Mouse (Mus musculus): Measurements from ENCODE around the gene Kdf1. TPM values are rescaled to one million over a fixed set of nuclear protein-coding genes. Genes with fewer than 3 reads are reported as not detected.

The Kdf1 gene
- polyA plus RNA-seq, 1 experiment from 2014 or later = 0.20 TPM

DNA sequence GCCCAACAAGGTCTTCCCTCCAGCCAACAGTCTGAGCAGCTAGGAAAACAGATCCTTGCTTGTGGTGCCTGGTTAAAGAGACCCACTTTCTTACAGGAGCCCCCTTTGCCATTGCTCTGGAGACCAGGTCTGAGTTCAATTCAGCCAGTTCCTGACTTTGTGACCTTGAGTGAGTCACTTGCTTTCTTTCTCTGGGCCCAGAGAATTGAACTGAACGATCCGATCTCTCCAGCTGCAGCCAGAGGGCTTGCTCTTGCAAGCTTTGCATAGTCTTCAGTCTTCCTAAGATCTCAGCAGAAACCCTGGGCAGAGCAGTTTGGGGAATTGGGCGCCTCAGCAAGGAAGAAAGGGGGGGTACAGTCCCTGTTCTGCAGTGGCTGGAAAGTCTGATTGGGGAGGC, 36.3 kb upstream of the Kdf1 start:
- Histone ChIP-seq H3K27me3 (ENCODE audit: control insufficient read depth, insufficient read depth, low read length) (peaks cover 14% of the 10 kb centered on the region), H3K4me2 (ENCODE audit: low read depth, low read length) (no peak overlapping the region), H3K9me3 (ENCODE audit: control insufficient read depth, low read length) (no peaks in the 10 kb centered on the region), H3K4me1 (ENCODE audit: control insufficient read depth, insufficient read depth, low read length) (no peaks in the 10 kb centered on the region), H3K9ac (replicated peaks; ENCODE audit: low read depth, low read length) (no peak overlapping the region), H3K27ac (ENCODE audit: low read depth, low read length) (no peak overlapping the region), H3K4me3 (ENCODE audit: low read depth, low read length) (no peak overlapping the region), H3K36me3 (ENCODE audit: control insufficient read depth, insufficient read depth, low read length) (no peaks in the 10 kb centered on the region)
- ATAC-seq (ENCODE audit: low read depth) = no peak
- 90% methylated on average over 3 of the region's 3 CpGs for WGBS

DNA sequence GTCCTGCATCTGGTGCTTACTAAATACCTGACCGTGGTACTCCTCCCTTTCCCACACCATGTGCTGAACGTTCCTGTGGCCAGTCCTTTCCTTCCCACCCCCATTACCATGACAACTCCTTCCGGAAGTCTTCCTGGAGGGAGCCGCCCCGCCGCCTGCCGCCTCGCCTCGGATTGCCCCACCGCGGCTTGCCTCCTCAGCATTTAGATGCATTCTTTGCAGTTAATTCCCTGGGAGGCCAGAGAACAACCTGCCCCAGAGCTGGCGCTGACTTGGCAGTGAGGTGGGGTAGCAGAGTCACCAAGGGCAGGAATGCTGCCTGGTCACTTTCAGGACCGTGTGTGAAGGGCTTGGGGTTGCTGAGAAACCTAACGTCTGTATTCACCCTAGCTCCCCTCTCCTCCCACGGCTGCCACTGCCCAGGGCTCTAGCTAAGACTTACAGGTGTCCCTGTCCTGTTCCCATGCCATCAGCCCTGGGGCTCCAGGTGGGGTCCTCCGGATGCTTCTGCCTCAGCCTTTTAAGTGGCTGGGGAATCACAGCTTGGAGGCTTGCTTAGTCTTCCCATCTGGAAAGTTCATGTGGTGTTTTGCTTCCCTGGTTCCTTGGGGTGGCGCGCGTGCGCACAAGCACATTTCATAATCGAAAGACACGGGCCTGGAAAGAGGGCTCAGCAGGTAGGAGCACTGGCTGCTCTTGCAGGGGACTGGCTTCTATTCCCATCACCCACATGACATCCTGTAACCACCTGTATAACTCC, 34.3 kb upstream of the Kdf1 start:
- Histone ChIP-seq H3K9ac (replicated peaks; ENCODE audit: low read depth, low read length) (no peak overlapping the region), H3K4me2 (ENCODE audit: low read depth, low read length) (no peak overlapping the region), H3K36me3 (ENCODE audit: control insufficient read depth, insufficient read depth, low read length) (no peaks in the 10 kb centered on the region)

GRCm38 (mm10) chr4:133485691-133486425, 32.9 kb upstream of the Kdf1 start:
- Histone ChIP-seq H3K4me1 (ENCODE audit: control insufficient read depth, insufficient read depth, low read length) (no peaks in the 10 kb centered on the region), H3K36me3 (ENCODE audit: control insufficient read depth, insufficient read depth, low read length) (no peaks in the 10 kb centered on the region), H3K4me3 (ENCODE audit: low read depth, low read length) (no peak overlapping the region), H3K9me3 (ENCODE audit: control insufficient read depth, low read length) (no peaks in the 10 kb centered on the region), H3K4me2 (ENCODE audit: low read depth, low read length) (no peak overlapping the region), H3K27ac (ENCODE audit: low read depth, low read length) (no peak overlapping the region), H3K27me3 (ENCODE audit: control insufficient read depth, insufficient read depth, low read length) (peaks cover 6% of the 10 kb centered on the region; the same call in 1 of the 2 replicates), H3K9ac (replicated peaks; ENCODE audit: low read depth, low read length) (no peak overlapping the region)
- ATAC-seq (ENCODE audit: low read depth) = no peak
- 88% methylated on average over 28 of the region's 28 CpGs for WGBS

More for the DNA sequence above, 34.3 kb upstream of the Kdf1 start:
- Histone ChIP-seq H3K27me3 (ENCODE audit: control insufficient read depth, insufficient read depth, low read length) (peaks cover 14% of the 10 kb centered on the region), H3K27ac (ENCODE audit: low read depth, low read length) (no peak overlapping the region), H3K4me3 (ENCODE audit: low read depth, low read length) (no peak overlapping the region), H3K4me1 (ENCODE audit: control insufficient read depth, insufficient read depth, low read length) (no peaks in the 10 kb centered on the region), H3K9me3 (ENCODE audit: control insufficient read depth, low read length) (no peaks in the 10 kb centered on the region)
- ATAC-seq (ENCODE audit: low read depth) = no peak
- 13% methylated on average over 22 of the region's 22 CpGs for WGBS

DNA sequence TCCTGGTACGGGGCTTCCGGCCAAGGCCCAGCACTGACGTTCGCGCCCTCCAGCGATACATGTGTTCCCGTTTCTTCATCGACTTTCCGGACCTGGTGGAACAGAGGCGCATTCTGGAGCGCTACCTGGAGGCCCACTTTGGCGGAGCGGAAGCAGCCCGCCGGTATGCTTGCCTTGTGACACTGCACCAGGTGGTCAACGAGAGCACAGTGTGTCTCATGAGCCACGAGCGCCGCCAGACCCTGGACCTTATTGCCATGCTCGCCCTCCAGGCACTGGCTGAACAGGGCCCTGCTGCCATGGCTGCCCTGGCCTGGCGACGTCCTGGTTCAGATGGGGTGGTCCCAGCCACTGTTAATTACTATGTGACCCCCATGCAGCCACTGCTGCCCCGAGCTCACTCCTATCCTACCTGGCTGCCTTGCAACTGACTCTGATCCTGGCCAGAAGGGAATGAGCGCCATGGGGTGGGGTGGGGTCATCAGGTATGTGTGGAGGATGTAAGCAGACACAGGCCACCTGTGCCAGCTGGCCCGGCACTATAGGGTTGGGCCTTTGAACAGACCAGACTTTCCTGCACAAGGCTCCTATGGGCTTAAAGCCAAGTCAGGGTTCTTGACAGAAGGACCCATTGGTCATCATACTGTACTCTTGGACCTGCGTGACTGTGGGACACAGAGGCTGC, 31.9 kb upstream of the Kdf1 start:
- ATAC-seq (ENCODE audit: low read depth) = no peak
- no peak overlapping the region for H3K9ac ChIP-seq (replicated peaks; ENCODE audit: low read depth, low read length)
- no peak overlapping the region for H3K4me2 ChIP-seq (ENCODE audit: low read depth, low read length)
- no peaks in the 10 kb centered on the region for H3K36me3 ChIP-seq (ENCODE audit: control insufficient read depth, insufficient read depth, low read length)
- H3K4me3 ChIP-seq (ENCODE audit: low read depth, low read length) = no peak overlapping the region
- no peaks in the 10 kb centered on the region for H3K4me1 ChIP-seq (ENCODE audit: control insufficient read depth, insufficient read depth, low read length)
- H3K27me3 ChIP-seq (ENCODE audit: control insufficient read depth, insufficient read depth, low read length) = no peaks in the 10 kb centered on the region
- no peak overlapping the region for H3K27ac ChIP-seq (ENCODE audit: low read depth, low read length)
- WGBS = 95% methylated on average over 26 of the region's 26 CpGs
- H3K9me3 ChIP-seq (ENCODE audit: control insufficient read depth, low read length) = no peaks in the 10 kb centered on the region

GRCm38 (mm10) chr4:133488619-133489392, 30.0 kb upstream of the Kdf1 start:
- Histone ChIP-seq H3K4me2 (ENCODE audit: low read depth, low read length) (no peak overlapping the region), H3K36me3 (ENCODE audit: control insufficient read depth, insufficient read depth, low read length) (no peaks in the 10 kb centered on the region), H3K9me3 (ENCODE audit: control insufficient read depth, low read length) (no peaks in the 10 kb centered on the region), H3K9ac (replicated peaks; ENCODE audit: low read depth, low read length) (no peak overlapping the region), H3K27ac (ENCODE audit: low read depth, low read length) (no peak overlapping the region), H3K4me1 (ENCODE audit: control insufficient read depth, insufficient read depth, low read length) (no peaks in the 10 kb centered on the region), H3K27me3 (ENCODE audit: control insufficient read depth, insufficient read depth, low read length) (no peaks in the 10 kb centered on the region), H3K4me3 (ENCODE audit: low read depth, low read length) (no peak overlapping the region)
- 88% methylated on average over 20 of the region's 20 CpGs for WGBS
- ATAC-seq (ENCODE audit: low read depth) = no peak

GRCm38 (mm10) chr4:133489489-133490245, 29.1 kb upstream of the Kdf1 start:
- no peak overlapping the region for H3K4me3 ChIP-seq (ENCODE audit: low read depth, low read length)
- H3K36me3 ChIP-seq (ENCODE audit: control insufficient read depth, insufficient read depth, low read length) = no peaks in the 10 kb centered on the region
- no peak overlapping the region for H3K4me2 ChIP-seq (ENCODE audit: low read depth, low read length)
- ATAC-seq (ENCODE audit: low read depth) = no peak
- no peak overlapping the region for H3K9ac ChIP-seq (replicated peaks; ENCODE audit: low read depth, low read length)
- 60% methylated on average over 4 of the region's 4 CpGs for WGBS
- no peaks in the 10 kb centered on the region for H3K27me3 ChIP-seq (ENCODE audit: control insufficient read depth, insufficient read depth, low read length)
- H3K9me3 ChIP-seq (ENCODE audit: control insufficient read depth, low read length) = no peaks in the 10 kb centered on the region
- H3K4me1 ChIP-seq (ENCODE audit: control insufficient read depth, insufficient read depth, low read length) = no peaks in the 10 kb centered on the region; the same call in 1 of the 2 replicates
- no peak overlapping the region for H3K27ac ChIP-seq (ENCODE audit: low read depth, low read length)

- H3K27me3 ChIP-seq (ENCODE audit: control insufficient read depth, insufficient read depth, low read length) = peaks cover 15% of the 10 kb centered on the region
- no peak overlapping the region for H3K4me2 ChIP-seq (ENCODE audit: low read depth, low read length)
- H3K4me3 ChIP-seq (ENCODE audit: low read depth, low read length) = no peak overlapping the region
- no peaks in the 10 kb centered on the region for H3K36me3 ChIP-seq (ENCODE audit: control insufficient read depth, insufficient read depth, low read length)
- H3K27ac ChIP-seq (ENCODE audit: low read depth, low read length) = no peak overlapping the region
- H3K9me3 ChIP-seq (ENCODE audit: control insufficient read depth, low read length) = no peaks in the 10 kb centered on the region
- ATAC-seq (ENCODE audit: low read depth) = no peak
- 38% methylated on average over 10 of the region's 10 CpGs for WGBS
- no peaks in the 10 kb centered on the region; the same call in 1 of the 2 replicates for H3K4me1 ChIP-seq (ENCODE audit: control insufficient read depth, insufficient read depth, low read length)
- no peak overlapping the region for H3K9ac ChIP-seq (replicated peaks; ENCODE audit: low read depth, low read length)
Observed at GRCm38 (mm10) chr4:133491800-133492199, 27.0 kb upstream of the Kdf1 start.

GRCm38 (mm10) chr4:133493895-133494294, 24.9 kb upstream of the Kdf1 start:
- H3K9ac ChIP-seq (replicated peaks; ENCODE audit: low read depth, low read length) = no peak overlapping the region
- H3K4me1 ChIP-seq (ENCODE audit: control insufficient read depth, insufficient read depth, low read length) = peaks cover 5% of the 10 kb centered on the region; the same call in 1 of the 2 replicates
- peaks cover 29% of the 10 kb centered on the region for H3K27me3 ChIP-seq (ENCODE audit: control insufficient read depth, insufficient read depth, low read length)
- peak overlapping the region; percentile 20; the same call in 1 of the 2 replicates for H3K4me3 ChIP-seq (ENCODE audit: low read depth, low read length)
- H3K4me2 ChIP-seq (ENCODE audit: low read depth, low read length) = peak overlapping the region; percentile 46
- H3K36me3 ChIP-seq (ENCODE audit: control insufficient read depth, insufficient read depth, low read length) = no peaks in the 10 kb centered on the region
- ATAC-seq (ENCODE audit: low read depth) = no peak
- H3K9me3 ChIP-seq (ENCODE audit: control insufficient read depth, low read length) = no peaks in the 10 kb centered on the region
- no peak overlapping the region for H3K27ac ChIP-seq (ENCODE audit: low read depth, low read length)
- 29% methylated on average over 9 of the region's 12 CpGs for WGBS
